Mouse (Mus musculus) heart, adult 18-20 months (tissue): ENCODE measurements around the gene Atf7ip. TPM values are rescaled to one million over a fixed set of nuclear protein-coding genes. Genes with fewer than 3 reads are reported as not detected.
A peak's percentile ranks its signal among the peaks of the same experiment; 100 is the strongest.
"Not testable (repeated sequence)": the region's sequence is repeated elsewhere in the genome, so short reads cannot be mapped to it uniquely, and the experiment has no call there.

Experiments used
- DNase-seq, 2 experiments: peaks; one replicate each; pipeline ENCODE4 v3.0.0; 2021 to 2022; ENCODE audit warnings: mixed read lengths in 1 of 2
- long read RNA-seq, 2 experiments: library from polyadenylated mRNA; stranded (forward); transcript quantifications; one replicate each; pipeline ENCODE4 v2.0.0; 2021
- total RNA-seq, 2 experiments: library from RNA; stranded (reverse); gene quantifications; 2 replicates each; pipeline ENCODE4 v1.2.3; 2021

Atf7ip gene
- total RNA-seq = 10 to 100 TPM; 59.7 to 88.7 TPM
- long read RNA-seq, experiment 1, partial matches to known transcripts = 1 of 5 reads
- long read RNA-seq, experiment 1, other reads (novel, unspliced or antisense) = 4 of 5 reads
- long read RNA-seq, experiment 2, partial matches to known transcripts = 0 of 1 reads
- long read RNA-seq, experiment 2, other reads (novel, unspliced or antisense) = 1 of 1 reads

- DNase-seq = not testable (repeated sequence)
Measured at GRCm38 (mm10) chr6:136505867-136506266, at the start of gene Atf7ip. Gene Atf7ip, plus strand, starts transcription at chr6:136506167.

- no peak for DNase-seq
Measured at GRCm38 (mm10) chr6:136456302-136456701, 49.7 kb upstream of the Atf7ip start.

- no peak for DNase-seq
Measured at GRCm38 (mm10) chr6:136459156-136459555, 46.8 kb upstream of the Atf7ip start.

GRCm38 (mm10) chr6:136463491-136463890, 42.5 kb upstream of the Atf7ip start:
- DNase-seq = no peak

GRCm38 (mm10) chr6:136464121-136464621, 41.8 kb upstream of the Atf7ip start:
- peak; percentile 44 to 62 for DNase-seq

GRCm38 (mm10) chr6:136465021-136465420, 40.9 kb upstream of the Atf7ip start:
- no peak for DNase-seq

GRCm38 (mm10) chr6:136465959-136466381, 40.0 kb upstream of the Atf7ip start:
- peak; percentile 72 to 86 for DNase-seq

GRCm38 (mm10) chr6:136466956-136467750, 38.8 kb upstream of the Atf7ip start:
- DNase-seq = peak; percentile 80 to 88

- peak in 1 of 2 experiments; percentile 49 for DNase-seq
Measured at GRCm38 (mm10) chr6:136467837-136468236, 38.1 kb upstream of the Atf7ip start.

GRCm38 (mm10) chr6:136468401-136468912, 37.5 kb upstream of the Atf7ip start:
- DNase-seq = peak; percentile 95 to 96

- DNase-seq = no peak
Measured at GRCm38 (mm10) chr6:136468974-136469792, 36.8 kb upstream of the Atf7ip start.

GRCm38 (mm10) chr6:136469807-136470206, 36.2 kb upstream of the Atf7ip start:
- no peak for DNase-seq

GRCm38 (mm10) chr6:136470321-136471230, 35.4 kb upstream of the Atf7ip start:
- DNase-seq = peak; percentile 85 to 93

- peak; percentile 41 to 53 for DNase-seq
Measured at GRCm38 (mm10) chr6:136471601-136472000, 34.4 kb upstream of the Atf7ip start.

GRCm38 (mm10) chr6:136472779-136473178, 33.2 kb upstream of the Atf7ip start:
- DNase-seq = no peak

GRCm38 (mm10) chr6:136473472-136474129, 32.4 kb upstream of the Atf7ip start:
- no peak for DNase-seq

- no peak for DNase-seq
Measured at GRCm38 (mm10) chr6:136475171-136475860, 30.7 kb upstream of the Atf7ip start.

- no peak for DNase-seq
Measured at GRCm38 (mm10) chr6:136477878-136478277, 28.1 kb upstream of the Atf7ip start.

- no peak for DNase-seq
Measured at GRCm38 (mm10) chr6:136483531-136483930, 22.4 kb upstream of the Atf7ip start.

GRCm38 (mm10) chr6:136484093-136484492, 21.9 kb upstream of the Atf7ip start:
- DNase-seq = no peak
